ENCODE assay signal across 11 mouse cellular contexts in genomic region chr5:128935359-128935899, GRCm38 (mm10). TPM values are rescaled to one million over a fixed set of nuclear protein-coding genes. Genes with fewer than 3 reads are reported as not detected.
DNase-seq lines count a peak whose midpoint lies in the region; ATAC-seq and TF ChIP-seq lines count a peak whose summit lies in the region.
"Had no signal": no experiment of that assay in that cellular context is flagged by ENCODE, and none has a peak within 500 bp of the region (broad histone marks: within the 10 kb centered on the region; RNA-seq: fewer than 3 reads in every experiment).

No protein-coding gene starts in this region.

- no peak overlapping the region for H3K4me3 ChIP-seq in limb, embryonic 13.5 days
- H3K4me3 ChIP-seq in limb, embryonic 10.5 days, result no peak overlapping the region
- no peak overlapping the region for H3K4me3 ChIP-seq in hindbrain, postnatal 0 days (ENCODE audit: low read length)
- no peak overlapping the region for H3K4me3 ChIP-seq in liver, embryonic 11.5 days (ENCODE audit: low read depth, low read length)

- no peaks in the 10 kb centered on the region for H3K9me3 ChIP-seq in limb, embryonic 13.5 days
- H3K9me3 ChIP-seq in limb, embryonic 10.5 days (replicated peaks), result no peaks in the 10 kb centered on the region
- H3K9me3 ChIP-seq in hindbrain, postnatal 0 days (ENCODE audit: low read length), result no peaks in the 10 kb centered on the region
- H3K9me3 ChIP-seq in liver, embryonic 11.5 days (ENCODE audit: control insufficient read depth, low read length), result no peaks in the 10 kb centered on the region

- 0 out of 2 replicates have a peak, but pooled peaks cover 3% of the 10 kb centered on the region for H3K4me1 ChIP-seq in limb, embryonic 13.5 days
- peaks cover 6% of the 10 kb centered on the region for H3K4me1 ChIP-seq in limb, embryonic 10.5 days
- 0 out of 2 replicates have a peak, but pooled peaks cover 5% of the 10 kb centered on the region for H3K4me1 ChIP-seq in hindbrain, postnatal 0 days (ENCODE audit: insufficient read depth, low read length)
- no peaks in the 10 kb centered on the region for H3K4me1 ChIP-seq in liver, embryonic 11.5 days (replicated peaks; ENCODE audit: control insufficient read depth, insufficient read depth, low read length)

- H3K27ac ChIP-seq in limb, embryonic 13.5 days, result no peak overlapping the region
- H3K27ac ChIP-seq in limb, embryonic 10.5 days, result no peak overlapping the region
- H3K27ac ChIP-seq in hindbrain, postnatal 0 days, result no peak overlapping the region
- H3K27ac ChIP-seq in liver, embryonic 11.5 days (ENCODE audit: low read depth, low read length), result no peak overlapping the region
- H3K27ac ChIP-seq: macrophage had no signal

- 75% methylated on average over 6 of the region's 6 CpGs for WGBS in limb, embryonic 13.5 days
- WGBS in limb, embryonic 10.5 days, result 91% methylated on average over 6 of the region's 6 CpGs
- WGBS in hindbrain, postnatal 0 days, result 33% methylated on average over 6 of the region's 6 CpGs
- WGBS in liver, embryonic 11.5 days, result 82% methylated on average over 6 of the region's 6 CpGs

- H3K4me2 ChIP-seq in limb, embryonic 13.5 days (replicated peaks), result no peak overlapping the region
- H3K4me2 ChIP-seq in hindbrain, postnatal 0 days (ENCODE audit: low read depth, low read length), result no peak overlapping the region
- no peak overlapping the region for H3K4me2 ChIP-seq in liver, embryonic 11.5 days

- no peaks in the 10 kb centered on the region for H3K36me3 ChIP-seq in limb, embryonic 13.5 days
- H3K36me3 ChIP-seq in limb, embryonic 10.5 days, result no peaks in the 10 kb centered on the region
- no peaks in the 10 kb centered on the region for H3K36me3 ChIP-seq in hindbrain, postnatal 0 days (ENCODE audit: insufficient read depth, low read length)
- no peaks in the 10 kb centered on the region for H3K36me3 ChIP-seq in liver, embryonic 11.5 days (ENCODE audit: control insufficient read depth, insufficient read depth, low read length)

- peak; percentile 13 for DNase-seq in adrenal gland, postnatal 25 days
- DNase-seq in adrenal gland, adult 2 months, result no peak
- DNase-seq in limb, embryonic 10.5 days (ENCODE audit: low spot score), result no peak
- peak; percentile 71 to 82 for DNase-seq in heart, adult 18-20 months
- peak; percentile 84 for DNase-seq in hindbrain, postnatal 0 days (ENCODE audit: low spot score)
- DNase-seq in T-cell, adult 2 months (ENCODE audit: low spot score), result no peak
- no peak for DNase-seq in liver, embryonic 11.5 days (ENCODE audit: low spot score)
- DNase-seq: layer of hippocampus, adult 9-11 months; right cerebral cortex, postnatal 25 days had no signal

- ATAC-seq in limb, embryonic 13.5 days (ENCODE audit: low FRiP score, low read depth), result 0 out of 2 replicates have a peak, but pooled peaks have one; percentile 8
- ATAC-seq in hindbrain, postnatal 0 days, result peak; percentile 89
- no peak for ATAC-seq in liver, embryonic 11.5 days (replicated peaks; ENCODE audit: low FRiP score)

- no peaks in the 10 kb centered on the region for H3K27me3 ChIP-seq in limb, embryonic 13.5 days
- no peaks in the 10 kb centered on the region for H3K27me3 ChIP-seq in limb, embryonic 10.5 days (ENCODE audit: low read depth, poor library complexity, severe bottlenecking)
- H3K27me3 ChIP-seq in hindbrain, postnatal 0 days (ENCODE audit: insufficient read depth, low read length), result no peaks in the 10 kb centered on the region; the same call in 1 of the 2 replicates
- H3K27me3 ChIP-seq in liver, embryonic 11.5 days (replicated peaks; ENCODE audit: control insufficient read depth, insufficient read depth, low read length), result no peaks in the 10 kb centered on the region

- TF ChIP-seq CTCF in hindbrain, postnatal 0 days (IDR thresholded peaks at IDR 0.05; ENCODE audit: low read depth), result no peak

- H3K9ac ChIP-seq in limb, embryonic 13.5 days, result no peak overlapping the region
- no peak overlapping the region for H3K9ac ChIP-seq in hindbrain, postnatal 0 days (replicated peaks; ENCODE audit: low read length)
- H3K9ac ChIP-seq in liver, embryonic 11.5 days (ENCODE audit: low read depth, low read length), result no peak overlapping the region

RNA-seq across cellular contexts. Expression of gene Rimbp2, which starts 17.9 kb away (rescaled TPM):
- total RNA-seq in adrenal gland, postnatal 25 days (2021), result 5.9 and 7.5 TPM in 2 replicates
- total RNA-seq in adrenal gland, adult 2 months (2021), result 1 to 10 TPM; 3.8 to 7.9 TPM
- 2.0 and 3.6 TPM in 2 replicates for polyA plus RNA-seq in adrenal gland, adult 2 months (2012; rRNA removed)
- polyA plus RNA-seq in limb, embryonic 13.5 days (2015; fragmentation: Nextera tagmentation; extraction: Ambion mirVana), result 0.04 and 0.08 TPM in 2 replicates
- polyA plus RNA-seq in limb, embryonic 10.5 days (2016; fragmentation: Nextera tagmentation; extraction: Ambion mirVana), result 0.05 and 0.08 TPM in 2 replicates
- not detected for total RNA-seq in heart, adult 18-20 months (2021)
- 18.9 and 20.9 TPM in 2 replicates for total RNA-seq in hindbrain, postnatal 0 days (2014; rRNA removed)
- 4.5 and 4.6 TPM in 2 replicates for polyA plus RNA-seq in hindbrain, postnatal 0 days (2015; fragmentation: Nextera tagmentation; extraction: Ambion mirVana)
- polyA plus RNA-seq in liver, embryonic 11.5 days (2014; fragmentation: Nextera tagmentation; extraction: Ambion mirVana), result 0.12 and 0.37 TPM in 2 replicates
- polyA plus RNA-seq: macrophage had no signal

Comparison
In these comparisons a context has a peak if more than half of its experiments do, and no peak if none do; other contexts are left out.
1. DNase-seq: peak in adrenal gland, postnatal 25 days (single experiment), heart, adult 18-20 months (2 of 2) and hindbrain, postnatal 0 days (single experiment); none in adrenal gland, adult 2 months (single experiment), limb, embryonic 10.5 days (single experiment), T-cell, adult 2 months (single experiment) and liver, embryonic 11.5 days (single experiment).